19 mouse cellular contexts compared by ENCODE assay signal in genomic region chr3:26819398-26819797, GRCm38 (mm10).
"Had no signal": no experiment of that assay in that cellular context is flagged by ENCODE, and none has a peak within 500 bp of the region (broad histone marks: within the 10 kb centered on the region; RNA-seq: fewer than 3 reads in every experiment).

No protein-coding gene starts in this region.

- H3K27ac ChIP-seq: intestine, embryonic 15.5 days; kidney, embryonic 15.5 days; limb, embryonic 13.5 days; liver, embryonic 12.5 days; liver, embryonic 15.5 days; lung, embryonic 15.5 days; stomach, postnatal 0 days had no signal

- H3K4me2 ChIP-seq: intestine, embryonic 15.5 days; kidney, embryonic 15.5 days; limb, embryonic 13.5 days; liver, embryonic 12.5 days; liver, embryonic 15.5 days; lung, embryonic 15.5 days; midbrain, embryonic 11.5 days had no signal

- DNase-seq: kidney, adult 11 months; kidney, adult 8-10 months; kidney, postnatal 10 days; kidney, postnatal 36 days; left cerebral cortex, postnatal 4 days; liver; lung, adult 18-20 months; lung, postnatal 10 days; lung, postnatal 36 days; midbrain, embryonic 14.5 days; thymus, postnatal 25 days had no signal

- ATAC-seq: intestine, embryonic 15.5 days; liver, embryonic 12.5 days had no signal

- H3K9me3 ChIP-seq: intestine, embryonic 15.5 days; kidney, embryonic 15.5 days; limb, embryonic 13.5 days; liver, embryonic 12.5 days; liver, embryonic 15.5 days; lung, embryonic 15.5 days had no signal

- H3K9ac ChIP-seq: intestine, embryonic 15.5 days; kidney, embryonic 15.5 days; limb, embryonic 13.5 days; liver, embryonic 12.5 days; liver, embryonic 15.5 days; lung, embryonic 15.5 days had no signal

- H3K36me3 ChIP-seq: intestine, embryonic 15.5 days; kidney, embryonic 15.5 days; limb, embryonic 13.5 days; liver, embryonic 12.5 days; liver, embryonic 15.5 days; lung, embryonic 15.5 days had no signal

- H3K4me1 ChIP-seq: intestine, embryonic 15.5 days; kidney, embryonic 15.5 days; limb, embryonic 13.5 days; liver, embryonic 12.5 days; liver, embryonic 15.5 days; lung, embryonic 15.5 days had no signal

- H3K4me3 ChIP-seq: intestine, embryonic 15.5 days; kidney, embryonic 15.5 days; limb, embryonic 13.5 days; liver, embryonic 12.5 days; liver, embryonic 15.5 days; lung, embryonic 15.5 days had no signal

- H3K27me3 ChIP-seq: intestine, embryonic 15.5 days; kidney, embryonic 15.5 days; limb, embryonic 13.5 days; liver, embryonic 12.5 days; liver, embryonic 15.5 days; lung, embryonic 15.5 days had no signal
